Mouse (Mus musculus) erythroblast, adult 5-6 weeks (primary cell): Measurements from ENCODE around the gene Lpp. TPM values are rescaled to one million over a fixed set of nuclear protein-coding genes. Genes with fewer than 3 reads are reported as not detected.

Source experiments
- ATAC-seq: replicated peaks from 2 replicates; pipeline ENCODE4 v1.8.0; 2016; ENCODE audit warnings: moderate number of reproducible peaks, mild to moderate bottlenecking, moderate TSS enrichment, inconsistent platforms; ENCODE audit not compliant: poor library complexity, low FRiP score, severe bottlenecking
- total RNA-seq, 2 experiments: library from RNA; stranded (forward) in 1 of 2; stranded (reverse) in 1 of 2; fragments of 150-400 nt in 1 of 2; fragments of 200-764, 138-1000 nt in 1 of 2; gene quantifications; 2 replicates each; pipeline versions ENCODE4 v1.2.3 to v1.2.4; 2015 to 2017; ENCODE audit warnings: low replicate concordance in 2 of 2

Lpp gene
- total RNA-seq, 2 experiments from 2014 or later: 2.0 to 3.3 TPM

DNA sequence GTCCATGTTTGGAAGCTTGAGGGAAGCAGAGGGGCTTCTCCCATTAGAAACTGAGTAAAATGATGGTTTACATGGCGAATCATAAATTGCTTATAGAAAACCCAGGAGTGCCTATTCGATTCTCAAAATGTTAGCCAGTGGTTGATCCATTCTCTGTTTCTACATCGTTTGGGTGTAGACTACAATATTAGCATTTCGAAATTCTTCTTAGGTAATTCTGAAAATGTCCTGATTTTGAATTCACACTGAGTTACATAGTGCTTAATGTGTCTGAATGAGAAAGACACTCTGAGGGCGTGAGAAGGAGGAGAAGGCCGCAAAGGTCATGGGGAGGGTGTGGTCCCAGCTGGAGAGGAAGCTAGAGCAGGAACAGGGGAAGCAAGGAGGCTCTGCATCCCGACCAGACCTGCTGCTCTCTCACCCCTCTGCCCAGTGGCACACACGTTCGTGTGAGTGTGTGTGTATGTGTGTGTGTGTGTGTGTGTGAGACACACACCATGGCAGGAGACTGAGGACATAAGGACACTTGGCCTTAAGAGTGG lies 124.3 kb downstream of the Lpp start:
- ATAC-seq: no peak

DNA sequence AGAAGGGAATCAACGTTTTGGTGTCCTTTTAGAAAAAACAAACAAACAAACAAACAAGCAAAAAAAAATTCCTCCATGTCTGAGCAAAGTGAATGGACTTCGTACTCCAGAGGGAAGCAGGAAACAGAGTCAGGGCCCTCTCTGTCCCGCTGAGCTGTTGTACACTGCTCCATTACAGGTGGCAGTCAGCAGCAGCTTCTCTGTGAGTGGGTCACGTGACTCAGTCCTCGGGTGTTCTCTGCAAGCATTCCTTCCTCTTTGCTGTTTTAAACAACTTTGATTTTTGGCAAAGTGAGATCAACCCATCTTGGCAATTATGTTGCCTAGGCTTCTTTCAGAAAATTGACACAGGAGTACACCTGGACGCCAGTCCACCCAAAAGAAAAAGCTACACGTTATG lies 125.5 kb downstream of the Lpp start:
- ATAC-seq: no peak

DNA sequence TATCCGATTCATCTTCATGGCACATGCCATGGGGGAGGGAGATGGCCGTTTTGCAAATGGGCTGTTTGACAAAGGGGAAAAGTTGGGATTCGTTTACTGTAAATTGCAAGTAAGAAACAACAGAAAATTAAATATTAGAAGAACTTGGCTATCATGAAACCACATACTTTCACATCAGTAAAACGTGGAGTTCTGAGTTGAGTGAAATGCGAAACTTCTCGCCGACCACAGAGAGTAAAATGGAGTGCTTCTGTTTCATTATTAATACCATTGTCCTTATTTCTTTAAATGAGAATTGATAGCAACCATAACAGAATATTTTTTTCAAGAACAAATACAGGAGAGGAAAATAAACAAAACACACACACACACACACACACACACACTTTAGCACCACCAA lies 133.9 kb downstream of the Lpp start:
- ATAC-seq: no peak

DNA sequence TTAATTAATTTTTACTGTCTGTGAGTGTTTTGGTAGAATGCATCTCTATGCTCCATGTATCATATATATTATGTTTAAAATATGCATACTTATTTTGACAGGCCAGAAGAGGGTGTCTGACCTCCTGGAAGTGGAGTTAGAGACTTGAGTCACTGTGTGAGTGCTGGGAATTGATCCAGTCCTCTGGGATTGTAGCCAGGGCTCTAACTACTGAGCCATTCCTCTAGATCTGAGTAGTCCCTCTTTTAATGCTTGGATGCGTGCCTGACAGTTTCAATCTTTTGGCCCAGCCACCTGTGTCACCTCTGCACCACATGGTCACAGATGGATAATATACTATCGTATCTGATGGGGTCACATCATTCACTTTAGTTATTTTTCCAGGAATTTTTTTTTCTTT lies 138.4 kb downstream of the Lpp start:
- no peak for ATAC-seq

DNA sequence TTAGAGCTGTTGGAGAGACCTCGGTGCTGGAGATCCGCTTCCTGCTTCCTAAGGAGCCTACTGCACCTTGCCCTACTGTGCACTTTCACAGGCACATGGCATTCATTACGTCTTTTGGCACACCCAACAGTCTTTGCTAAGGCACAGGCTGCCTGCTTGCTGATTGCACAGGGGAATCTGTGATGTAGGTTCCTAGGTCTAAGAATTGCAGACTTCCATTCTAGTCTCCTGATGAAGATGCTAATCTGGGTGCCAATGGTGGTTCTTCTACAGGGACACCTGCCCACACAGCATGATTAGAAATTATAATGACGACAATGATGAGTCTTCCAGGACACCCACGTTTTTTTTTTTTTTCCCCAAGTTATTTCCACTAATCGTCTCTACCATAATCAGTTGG lies 141.9 kb downstream of the Lpp start:
- ATAC-seq: no peak

DNA sequence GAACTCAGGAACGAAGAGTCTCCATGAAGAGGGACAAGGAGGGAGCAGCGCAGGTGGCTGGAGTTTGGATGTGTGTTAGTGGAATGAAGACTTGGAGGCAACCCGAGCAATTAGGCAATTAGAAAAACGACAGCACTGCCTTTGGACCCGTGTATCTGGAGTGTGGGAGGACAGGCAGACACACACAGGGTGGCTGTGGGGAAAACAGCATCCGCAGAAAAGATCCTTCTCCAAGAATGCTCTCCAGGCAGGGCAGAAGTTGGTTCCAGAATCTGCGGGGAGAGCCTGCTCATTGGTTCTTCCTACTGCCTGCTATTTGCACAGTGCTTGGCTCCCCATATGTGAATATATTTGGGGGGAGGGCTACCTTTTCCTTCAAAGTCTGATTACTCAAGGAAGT lies 143.0 kb downstream of the Lpp start:
- no peak for ATAC-seq

DNA sequence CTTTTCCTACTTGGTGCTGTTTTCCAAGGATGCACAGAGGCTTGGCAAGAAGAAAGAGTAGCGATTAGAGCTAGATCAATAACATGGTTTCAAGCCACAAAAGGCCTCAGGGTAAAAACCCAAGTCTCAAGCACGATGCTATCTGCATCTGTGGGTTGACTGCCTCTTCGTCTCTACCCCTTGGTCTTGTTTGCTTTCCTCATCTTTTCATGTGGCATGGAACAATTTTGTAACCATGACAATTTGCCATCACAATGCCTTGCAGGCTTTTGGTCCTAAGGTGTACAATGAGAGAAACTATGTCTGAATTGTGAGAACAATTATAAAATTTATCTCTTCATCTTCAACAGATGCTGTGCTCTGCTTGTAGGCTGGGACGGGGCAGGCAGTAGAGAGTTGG lies 145.7 kb downstream of the Lpp start:
- no peak for ATAC-seq

DNA sequence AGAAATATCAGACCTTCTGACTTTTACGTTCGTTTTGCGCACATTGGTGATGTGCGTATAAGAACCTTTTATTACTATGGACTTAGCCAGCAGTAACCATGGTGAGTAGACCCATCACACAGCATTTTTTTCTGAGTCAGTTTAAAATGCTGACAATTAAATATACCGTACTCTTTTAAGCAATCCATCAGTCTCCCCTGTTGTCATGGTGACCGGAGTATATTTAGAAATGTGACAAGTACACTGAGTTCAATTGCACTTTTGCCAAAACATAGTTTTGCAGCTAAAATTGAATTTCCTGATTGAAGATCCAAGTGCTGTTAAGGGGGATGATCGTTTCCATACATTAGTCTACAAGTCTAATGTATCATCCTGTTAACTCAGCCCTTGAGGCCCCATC lies 149.6 kb downstream of the Lpp start:
- no peak for ATAC-seq

DNA sequence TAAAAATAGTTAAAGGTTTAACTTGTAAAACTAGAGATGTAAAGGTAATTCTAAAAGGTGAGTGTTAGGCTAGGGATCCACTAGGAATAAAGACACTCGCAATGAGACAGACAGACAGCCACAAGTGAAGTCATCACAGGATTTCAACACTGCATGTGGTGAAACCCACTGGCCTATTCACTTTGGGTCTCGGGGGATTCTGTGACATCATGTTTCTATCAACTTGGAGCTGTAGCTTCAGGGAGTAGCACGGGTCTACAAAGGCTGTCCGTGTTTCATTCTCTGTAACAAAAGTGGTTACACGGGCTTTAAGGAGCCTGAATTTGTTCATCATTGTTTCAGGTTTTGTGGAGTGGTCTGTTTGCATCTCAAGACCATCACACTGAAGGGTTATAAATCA lies 152.1 kb downstream of the Lpp start:
- no peak for ATAC-seq

DNA sequence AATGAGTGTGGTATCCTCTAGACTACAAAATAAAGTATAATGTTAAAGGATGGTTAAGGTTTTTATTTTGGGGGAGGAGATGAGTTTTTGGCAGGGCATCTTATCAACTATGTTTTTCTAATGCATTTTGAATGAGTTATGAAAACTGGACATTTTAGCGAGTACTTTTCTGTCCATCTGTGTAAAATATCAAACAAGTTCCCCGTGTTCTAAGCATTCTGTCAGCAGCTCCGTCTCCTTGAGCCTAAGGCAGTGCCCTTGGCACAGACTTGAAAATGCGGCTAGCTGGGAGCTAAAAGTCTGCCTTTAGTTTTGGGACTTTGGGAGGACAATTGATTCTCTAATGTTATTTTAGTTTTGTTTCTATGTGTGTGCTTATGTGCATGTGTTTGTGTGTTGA lies 165.2 kb downstream of the Lpp start:
- no peak for ATAC-seq

DNA sequence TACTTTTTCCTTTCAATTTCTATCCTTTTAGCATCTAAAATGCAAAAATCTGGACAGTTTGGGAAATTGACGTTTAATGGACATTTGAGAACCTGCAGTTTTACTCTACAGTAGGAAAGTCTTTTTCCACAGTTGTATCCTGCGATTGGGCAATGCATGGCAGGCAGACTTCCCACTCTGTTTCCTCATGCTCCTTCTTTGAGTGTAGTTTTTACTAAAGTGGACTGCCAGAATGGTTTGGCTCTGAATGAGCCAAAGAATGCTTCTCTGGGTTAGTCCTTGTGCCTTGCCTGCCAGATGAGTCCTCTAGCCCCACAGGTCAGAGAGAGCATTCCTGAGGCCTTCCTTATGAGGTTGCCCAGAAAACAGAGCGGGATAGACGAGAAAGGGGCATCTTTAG lies 166.5 kb downstream of the Lpp start:
- no peak for ATAC-seq

DNA sequence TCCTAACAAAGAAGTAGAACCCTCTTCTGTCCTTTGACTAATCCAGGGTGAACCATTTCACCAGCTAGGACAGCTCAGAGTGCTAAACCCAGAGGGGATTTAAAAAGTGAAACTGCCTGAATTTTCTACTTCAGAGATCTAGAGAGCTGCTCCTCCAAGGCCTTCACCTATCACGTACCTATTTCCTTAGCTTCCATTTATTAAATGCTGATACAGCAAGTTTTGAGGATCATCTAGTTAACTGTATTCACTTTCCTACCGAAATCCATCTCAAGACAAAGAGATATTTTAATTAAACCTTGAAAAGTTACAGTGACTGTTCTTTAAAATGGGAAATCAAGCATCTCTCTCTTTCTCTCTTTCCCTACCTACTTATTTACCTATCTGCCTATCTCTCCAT lies 167.7 kb downstream of the Lpp start:
- no peak for ATAC-seq

DNA sequence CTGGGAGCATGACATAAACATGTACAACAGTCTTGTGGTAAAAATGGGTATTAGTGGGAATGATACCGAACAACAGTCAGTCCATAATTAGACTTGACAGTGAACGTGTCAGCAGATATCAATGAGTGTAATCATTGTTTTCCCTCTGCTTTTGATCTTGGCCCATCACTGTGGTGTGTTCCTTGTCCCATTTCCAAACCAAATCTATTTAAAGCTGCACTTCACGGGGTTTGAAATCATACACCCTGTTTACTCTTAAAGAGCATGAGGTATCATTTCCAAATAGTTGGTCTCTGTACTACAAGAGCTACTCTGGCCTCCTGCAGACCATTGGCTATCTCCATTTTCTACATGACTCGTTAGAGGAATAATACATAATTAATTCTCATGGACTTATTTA lies 168.3 kb downstream of the Lpp start:
- no peak for ATAC-seq

DNA sequence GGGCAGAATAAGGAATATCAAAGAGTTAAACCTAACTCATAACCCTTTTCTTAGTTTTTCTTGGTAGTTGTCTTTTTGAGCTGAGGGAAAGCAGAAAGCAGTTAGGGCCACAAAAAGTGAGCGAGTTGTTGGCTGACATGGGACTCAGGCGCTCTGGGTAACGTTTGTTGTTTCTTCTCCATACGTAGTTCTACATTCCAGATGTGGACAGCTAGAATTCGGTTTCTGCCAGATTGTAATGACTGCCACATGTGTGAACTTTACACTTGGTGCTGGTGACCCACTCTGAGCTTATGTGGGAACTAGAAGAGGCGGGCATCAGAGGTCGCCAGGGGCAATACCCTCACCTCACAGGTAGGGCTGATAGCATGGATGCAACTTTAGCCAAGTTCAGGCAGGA lies 172.0 kb downstream of the Lpp start:
- no peak for ATAC-seq

DNA sequence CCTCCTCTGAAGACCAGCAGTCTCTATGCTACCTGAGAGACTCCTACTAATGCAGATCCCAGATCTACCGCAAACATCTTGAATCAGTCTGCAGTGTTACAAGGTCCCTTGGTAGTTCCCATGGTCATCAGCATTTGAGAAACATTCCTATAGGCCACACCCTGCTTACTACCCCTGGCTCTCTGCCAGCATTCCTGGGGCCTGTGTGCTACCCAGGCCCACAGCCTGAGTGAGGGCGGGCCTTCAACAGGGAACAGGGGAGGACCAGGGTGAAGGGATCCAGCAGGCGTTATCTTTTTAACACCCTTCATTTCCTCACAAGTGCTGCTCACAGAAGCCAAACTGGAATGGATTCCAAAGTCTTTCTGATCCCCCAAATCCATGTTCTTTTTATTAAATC lies 173.0 kb downstream of the Lpp start:
- no peak for ATAC-seq

DNA sequence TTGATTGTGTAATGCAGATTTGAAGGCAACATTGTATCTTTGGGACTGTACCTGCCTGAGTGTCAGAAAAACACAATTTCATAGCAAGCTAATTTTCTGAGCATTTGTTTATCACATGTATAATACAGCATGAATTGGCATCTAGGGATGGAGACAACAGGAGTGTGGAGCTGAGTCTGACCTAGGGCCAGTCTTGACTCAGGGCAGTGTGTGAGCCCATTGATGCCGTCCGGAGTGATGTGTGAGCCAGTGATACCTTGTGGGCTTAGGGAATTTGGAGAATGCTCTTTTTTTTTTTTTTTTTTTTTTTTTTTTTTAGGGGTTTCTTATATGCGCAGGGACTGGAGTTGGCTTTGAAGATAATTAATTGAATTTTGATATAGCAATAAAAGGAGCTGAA lies 174.3 kb downstream of the Lpp start:
- ATAC-seq: no peak

DNA sequence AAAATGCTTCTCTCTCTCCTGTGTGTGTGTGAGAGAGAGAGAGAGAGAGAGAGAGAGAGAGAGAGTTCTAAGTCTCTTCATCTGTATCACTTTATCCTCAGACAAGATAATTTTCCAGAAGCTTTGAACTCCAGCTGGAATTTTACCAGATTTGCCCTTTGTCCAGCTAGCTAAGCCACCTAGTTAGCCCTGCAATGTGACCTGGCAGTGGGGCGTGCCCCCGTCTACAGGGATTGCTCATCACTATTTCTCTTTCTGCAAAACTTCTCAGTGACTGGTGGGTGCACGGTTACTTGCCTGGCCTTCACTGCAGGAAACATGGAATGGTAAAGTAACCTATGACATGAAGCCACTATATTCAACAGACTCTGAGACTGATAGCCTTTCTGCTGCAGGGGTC lies 174.8 kb downstream of the Lpp start:
- no peak for ATAC-seq

DNA sequence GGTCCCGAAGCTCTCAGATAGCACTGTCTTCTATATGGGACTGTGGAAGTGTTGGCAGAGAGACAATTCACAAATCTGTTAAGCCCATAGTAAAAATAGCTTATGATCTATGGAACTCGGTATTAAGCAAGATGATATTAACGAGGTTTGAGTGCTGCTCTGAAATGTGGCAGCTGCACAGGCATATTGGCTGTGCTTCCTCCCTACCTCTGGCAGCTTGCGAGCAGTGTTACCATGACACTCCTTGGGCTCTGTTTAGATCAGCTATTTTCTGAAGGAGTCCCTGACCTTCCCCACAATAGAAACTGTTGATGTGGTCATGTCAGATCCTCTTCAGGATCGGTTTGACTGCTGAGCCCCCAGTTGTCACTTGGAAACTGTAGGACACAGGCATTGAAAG lies 176.4 kb downstream of the Lpp start:
- ATAC-seq: no peak

DNA sequence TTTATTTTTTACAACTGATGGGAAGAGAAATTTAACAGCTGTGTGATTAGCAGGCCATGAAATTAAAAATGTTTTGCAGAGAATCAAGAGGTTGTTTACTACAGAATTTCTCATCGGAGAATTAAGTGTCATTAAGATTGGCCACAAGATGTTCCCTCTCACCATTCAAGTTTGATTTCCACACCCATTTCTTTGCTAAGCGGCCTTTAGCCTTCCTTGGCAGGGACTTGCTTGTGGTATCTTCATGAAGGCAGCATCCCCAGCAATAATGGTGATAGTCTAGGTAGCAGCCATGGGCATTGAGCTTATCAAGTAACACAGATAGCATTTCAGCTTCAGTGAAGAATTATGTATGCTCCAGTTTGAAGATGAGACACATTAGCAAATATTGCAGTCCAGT lies 183.7 kb downstream of the Lpp start:
- ATAC-seq: no peak

DNA sequence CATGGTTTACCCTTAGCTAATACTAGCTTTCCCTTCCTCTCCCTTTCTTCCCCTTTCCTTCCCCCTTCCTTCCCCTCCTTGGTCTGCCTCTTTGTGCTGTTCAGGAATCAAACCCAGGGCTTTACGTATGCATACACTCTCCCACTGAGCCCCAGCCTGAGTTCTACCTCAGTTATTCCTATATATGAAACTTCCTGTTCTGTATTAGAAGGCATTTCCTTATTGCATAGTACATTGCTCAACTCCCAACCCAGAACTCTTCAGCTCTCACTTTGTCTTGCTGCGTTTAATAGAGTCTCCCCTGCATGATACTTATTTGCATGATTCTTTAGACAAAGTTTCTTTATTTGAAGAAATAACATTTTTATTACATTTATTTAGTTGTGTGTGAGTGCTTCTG lies 184.5 kb downstream of the Lpp start:
- ATAC-seq: no peak

DNA sequence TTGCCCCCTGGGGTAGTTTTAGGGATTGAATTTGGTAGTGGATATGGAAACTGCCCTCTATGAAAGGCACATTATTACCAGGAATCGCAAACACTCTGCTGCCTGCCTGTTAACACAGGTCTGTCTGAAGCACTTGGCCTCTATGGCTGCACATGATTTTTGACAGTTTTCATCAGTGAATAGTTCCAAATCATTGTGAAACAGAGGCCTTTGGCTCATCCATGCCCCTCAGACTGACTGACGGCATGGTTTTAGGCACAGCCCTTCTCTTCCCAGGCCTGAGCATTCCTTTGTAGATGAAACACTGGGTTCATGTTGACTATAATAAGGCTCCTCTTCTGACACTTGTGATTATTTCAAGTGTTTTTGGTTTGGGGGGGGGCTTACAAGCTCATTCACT lies 189.5 kb downstream of the Lpp start:
- no peak for ATAC-seq

DNA sequence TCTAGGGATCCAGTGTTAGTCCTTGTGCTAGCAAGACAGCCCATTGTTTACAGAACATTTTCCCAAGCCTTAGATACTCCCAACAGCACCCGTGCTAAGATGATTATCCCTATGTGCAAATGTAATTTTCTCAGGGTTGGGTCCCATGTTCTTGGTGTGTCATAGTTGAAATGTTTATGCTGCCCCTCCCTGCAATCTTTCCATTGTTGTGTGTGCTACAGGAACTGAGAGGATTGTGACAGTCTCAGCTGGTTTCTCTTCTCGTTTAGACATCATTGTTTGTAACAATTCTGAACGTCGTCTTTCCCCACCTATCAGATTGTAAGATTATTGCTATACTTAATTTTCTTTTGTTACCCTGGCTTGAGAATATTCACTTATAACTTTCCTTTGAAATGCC lies 200.2 kb downstream of the Lpp start:
- ATAC-seq: no peak

DNA sequence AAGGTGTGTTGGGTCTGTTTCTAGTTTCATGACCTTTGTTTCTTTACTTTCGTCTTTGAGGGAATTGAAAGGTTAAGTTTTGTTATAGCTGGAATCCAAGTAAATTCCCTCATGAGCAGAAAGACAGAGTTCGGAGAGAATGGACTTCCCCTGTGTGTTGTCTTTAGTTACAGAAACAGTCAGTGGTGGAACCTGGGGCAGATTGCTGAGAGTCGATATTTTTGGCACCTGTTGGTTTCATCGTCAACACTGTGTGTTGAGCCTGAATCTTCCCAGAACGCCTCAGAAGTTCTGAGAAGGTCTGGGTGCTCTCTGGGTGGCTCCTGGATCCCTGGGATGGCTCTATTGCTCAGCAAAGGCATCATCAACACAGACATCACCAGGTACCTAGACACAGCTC lies 201.2 kb downstream of the Lpp start:
- ATAC-seq: no peak
